Mouse (Mus musculus) forebrain, embryonic 16.5 days (tissue): ENCODE measurements around the gene Cep170. TPM values are rescaled to one million over a fixed set of nuclear protein-coding genes. Genes with fewer than 3 reads are reported as not detected.
A peak's percentile ranks its signal among the peaks of the same experiment; 100 is the strongest.

Experiments used
- ATAC-seq: fragments of 200-750 bp; cut with Nextera tagmentation; 2 replicates; pipeline ENCODE4 v1.8.0; 2017; ENCODE audit warnings: mild to moderate bottlenecking, moderate library complexity
- H3K27ac ChIP-seq: fragments of 300-500 bp; sonication (generic); 2 replicates; pipeline ENCODE4 v1.5.1; 2014; ENCODE audit warnings: low read length, control low read depth
- H3K27me3 ChIP-seq: fragments of 300-500 bp; sonication (generic); replicated peaks from 2 replicates; pipeline ENCODE4 v1.6.1; 2014; ENCODE audit warnings: low read length; ENCODE audit not compliant: control insufficient read depth, insufficient read depth
- H3K36me3 ChIP-seq: fragments of 300-500 bp; sonication (generic); 2 replicates; pipeline ENCODE4 v1.6.1; 2014; ENCODE audit not compliant: control insufficient read depth, insufficient read depth
- H3K4me1 ChIP-seq: fragments of 300-500 bp; sonication (generic); replicated peaks from 2 replicates; pipeline ENCODE4 v1.6.1; 2014; ENCODE audit warnings: low read length; ENCODE audit not compliant: control insufficient read depth, insufficient read depth
- H3K4me2 ChIP-seq: fragments of 300-500 bp; sonication (generic); 2 replicates; pipeline ENCODE4 v1.6.1; 2014; ENCODE audit warnings: mild to moderate bottlenecking, low read length, control low read depth
- H3K4me3 ChIP-seq: fragments of 300-500 bp; sonication (generic); replicated peaks from 2 replicates; pipeline ENCODE4 v1.5.1; 2014; ENCODE audit warnings: mild to moderate bottlenecking, low read length, control low read depth
- H3K9ac ChIP-seq: fragments of 300-500 bp; sonication (generic); replicated peaks from 2 replicates; pipeline ENCODE4 v1.6.1; 2014; ENCODE audit warnings: low read depth, low read length, control low read depth
- H3K9me3 ChIP-seq: fragments of 300-500 bp; sonication (generic); 2 replicates; pipeline ENCODE4 v1.6.1; 2016; ENCODE audit warnings: low read length; ENCODE audit not compliant: control insufficient read depth
- WGBS: fragments of 180-500 bp; shearing (Covaris S2); extraction: QIAGEN DNeasy Blood & Tissue Kit; methylation state at CpG from one replicate; pipeline ENCODE4 v1.1.7; 2014; 5-methylcytosine and 5-hydroxymethylcytosine counted together
- microRNA counts: library from miRNA; unstranded; fragments of <30 nt; microRNA quantifications from one replicate; lab custom pipeline; 2016
- microRNA-seq: library from miRNA; unstranded; fragments of <30 nt; microRNA quantifications from one replicate; pipeline ENCODE4, GENCODE M21; 2017
- polyA plus RNA-seq: library from polyadenylated mRNA; unstranded; fragments of >200 nt; fragmentation: Nextera tagmentation; extraction: Ambion mirVana; gene quantifications from 2 replicates; pipeline ENCODE4 v1.2.1, GENCODE M21; 2015

The Cep170 gene
- polyA plus RNA-seq, 1 experiment from 2014 or later = 152 TPM

DNA sequence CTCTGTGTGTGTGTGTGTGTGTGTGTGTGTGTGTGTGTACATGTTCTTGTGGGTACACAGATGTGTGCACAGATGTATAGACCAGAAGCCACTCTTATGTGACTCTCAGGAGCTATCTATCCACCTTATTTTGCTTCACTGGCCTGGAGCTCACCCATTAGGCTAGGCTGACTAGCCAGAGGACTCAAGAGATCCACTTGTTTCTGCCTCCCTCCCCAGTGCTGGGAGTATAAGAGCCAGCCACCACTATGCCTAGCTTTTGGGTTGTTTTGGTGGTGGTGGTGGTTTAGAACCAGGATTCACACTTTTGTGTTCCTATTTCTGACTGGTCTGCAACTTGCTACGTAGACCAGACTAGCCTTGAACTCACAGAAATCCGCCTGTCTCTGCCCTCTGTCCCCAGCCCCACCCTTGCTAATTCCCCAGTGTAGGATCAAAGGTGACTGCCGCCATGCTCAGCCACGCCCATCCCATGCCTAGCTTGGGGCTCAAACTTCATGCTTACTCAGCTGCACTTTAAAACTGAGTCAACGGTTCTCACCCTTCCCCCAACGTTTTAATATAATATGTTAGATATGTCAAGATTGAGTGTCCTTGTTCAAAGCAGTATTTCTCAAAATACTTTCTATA is 125.5 kb downstream of the Cep170 start:
- no peaks in the 10 kb centered on the region for H3K36me3 ChIP-seq
- WGBS = 85% methylated on average over 6 of the region's 6 CpGs
- no peaks in the 10 kb centered on the region for H3K4me1 ChIP-seq
- H3K9me3 ChIP-seq = no peaks in the 10 kb centered on the region
- H3K9ac ChIP-seq = no peak overlapping the region
- no peak for ATAC-seq
- no peak overlapping the region for H3K27ac ChIP-seq
- no peaks in the 10 kb centered on the region for H3K27me3 ChIP-seq
- no peak overlapping the region for H3K4me3 ChIP-seq
- no peak overlapping the region for H3K4me2 ChIP-seq

MicroRNAs within 50 kb of the gene (microRNA counts, 519-probe panel; counts per million panel counts)
- microRNA mmu-miR-350 (lab: Ali Mortazavi, UCI) = 3,391 counts per million, percentile 86 among the panel's probes with 10 or more counts

Small RNA genes within 50 kb of the gene (microRNA-seq; reads per million reads assigned to microRNA genes)
- gene Mir350 = 596 reads per million, percentile 73 among the genes with 10 or more reads in this experiment

Other genes starting within 250 kb of the Cep170 start
- 33.9 and 34.0 TPM in 2 replicates for gene Sdccag8, start 593 bp upstream of the Cep170 start, polyA plus RNA-seq